Comparison of ENCODE assay signal across 11 mouse cellular contexts in genomic region chr11:53874706-53875105, GRCm38 (mm10). TPM values are rescaled to one million over a fixed set of nuclear protein-coding genes. Genes with fewer than 3 reads are reported as not detected.
DNase-seq lines count a peak whose midpoint lies in the region; ATAC-seq and TF ChIP-seq lines count a peak whose summit lies in the region.
"Had no signal": no experiment of that assay in that cellular context is flagged by ENCODE, and none has a peak within 500 bp of the region (broad histone marks: within the 10 kb centered on the region; RNA-seq: fewer than 3 reads in every experiment).

No protein-coding gene starts in this region.

- H3K9ac ChIP-seq in liver, postnatal 0 days (replicated peaks), result no peak overlapping the region
- H3K9ac ChIP-seq in hindbrain, embryonic 12.5 days, result no peak overlapping the region

- H3K36me3 ChIP-seq in liver, postnatal 0 days (replicated peaks; ENCODE audit: insufficient read depth, low read length), result peaks cover 5% of the 10 kb centered on the region
- H3K36me3 ChIP-seq in hindbrain, embryonic 12.5 days, result peaks cover 16% of the 10 kb centered on the region

- no peak overlapping the region for H3K27ac ChIP-seq in cerebellum, adult 2 months (ENCODE audit: insufficient read depth, low read length)
- no peak overlapping the region for H3K27ac ChIP-seq in liver, postnatal 0 days (ENCODE audit: low read depth)
- H3K27ac ChIP-seq in hindbrain, embryonic 12.5 days, result no peak overlapping the region
- H3K27ac ChIP-seq: heart, embryonic 10.5 days had no signal

- no peak for DNase-seq in cerebellum, adult 2 months
- no peak for DNase-seq in cerebellum, postnatal 36 days
- no peak for DNase-seq in liver, postnatal 0 days
- no peak for DNase-seq in liver
- DNase-seq in thymus, postnatal 25 days, result peak; percentile 58
- DNase-seq in embryo, embryonic 10 days (ENCODE audit: low spot score), result no peak
- DNase-seq: lung, postnatal 36 days had no signal

- TF ChIP-seq CTCF in cerebellum, adult 2 months (IDR thresholded peaks at IDR 0.05; ENCODE audit: borderline replicate concordance, insufficient read depth, low read depth, low read length), result peak; percentile 15; the same call in 1 of the 2 replicates
- TF ChIP-seq CTCF in liver, postnatal 0 days (IDR thresholded peaks at IDR 0.05; ENCODE audit: low read depth), result peak; percentile 53

- H3K4me3 ChIP-seq in cerebellum, adult 2 months (replicated peaks; ENCODE audit: insufficient read depth, low read depth, low read length), result no peak overlapping the region
- no peak overlapping the region for H3K4me3 ChIP-seq in liver, postnatal 0 days (ENCODE audit: low read depth, low read length)
- H3K4me3 ChIP-seq in hindbrain, embryonic 12.5 days, result no peak overlapping the region
- H3K4me3 ChIP-seq: heart, embryonic 10.5 days had no signal

- TF ChIP-seq EP300 in liver, postnatal 0 days (IDR thresholded peaks at IDR 0.05; ENCODE audit: low read depth), result no peak

- no peak overlapping the region for H3K4me2 ChIP-seq in liver, postnatal 0 days (ENCODE audit: low read depth, low read length)
- no peak overlapping the region for H3K4me2 ChIP-seq in hindbrain, embryonic 12.5 days (replicated peaks)

- ATAC-seq in liver, postnatal 0 days, result no peak
- peak; percentile 71 for ATAC-seq in granulocyte monocyte progenitor cell, adult 5-6 weeks (replicated peaks; ENCODE audit: poor library complexity, severe bottlenecking)
- no peak for ATAC-seq in hindbrain, embryonic 12.5 days (ENCODE audit: low FRiP score)

- no peak for TF ChIP-seq POLR2A in cerebellum, adult 2 months (IDR thresholded peaks at IDR 0.05; ENCODE audit: borderline replicate concordance, insufficient read depth, low read length)

- H3K9me3 ChIP-seq in liver, postnatal 0 days (ENCODE audit: low read length), result no peaks in the 10 kb centered on the region
- no peaks in the 10 kb centered on the region for H3K9me3 ChIP-seq in hindbrain, embryonic 12.5 days (replicated peaks)
- H3K9me3 ChIP-seq: G1E; heart, embryonic 10.5 days had no signal

- no peaks in the 10 kb centered on the region for H3K4me1 ChIP-seq in cerebellum, adult 2 months (ENCODE audit: control insufficient read depth, insufficient read depth, low read length)
- H3K4me1 ChIP-seq in liver, postnatal 0 days (ENCODE audit: insufficient read depth), result no peaks in the 10 kb centered on the region
- H3K4me1 ChIP-seq in hindbrain, embryonic 12.5 days, result no peaks in the 10 kb centered on the region
- H3K4me1 ChIP-seq: heart, embryonic 10.5 days had no signal

- no peaks in the 10 kb centered on the region for H3K27me3 ChIP-seq in cerebellum, adult 2 months (ENCODE audit: control insufficient read depth, insufficient read depth, low read length)
- H3K27me3 ChIP-seq in liver, postnatal 0 days (ENCODE audit: insufficient read depth, low read length), result no peaks in the 10 kb centered on the region
- H3K27me3 ChIP-seq in hindbrain, embryonic 12.5 days, result no peaks in the 10 kb centered on the region

- 76% methylated on average over 4 of the region's 4 CpGs for WGBS in cerebellum, adult 2 months
- WGBS in liver, postnatal 0 days (ENCODE audit: insufficient replicate concordance), result 80% methylated on average over 4 of the region's 4 CpGs
- 77% methylated on average over 4 of the region's 4 CpGs for WGBS in hindbrain, embryonic 12.5 days

RNA-seq across cellular contexts. Expression of gene Gm12216, which starts 15.7 kb away (rescaled TPM):
- 1.2 and 1.8 TPM in 2 replicates for polyA plus RNA-seq in cerebellum, adult 2 months (2012; rRNA removed)
- polyA plus RNA-seq in liver, postnatal 0 days (2015; fragmentation: Nextera tagmentation; extraction: Ambion mirVana), result 1.1 and 1.5 TPM in 2 replicates
- 5.6 and 6.5 TPM in 2 replicates for total RNA-seq in granulocyte monocyte progenitor cell, adult 5-6 weeks (2014; fragmentation: Nextera tagmentation)
- total RNA-seq in granulocyte monocyte progenitor cell, adult 5-6 weeks (2017), result 1.1 TPM in 1 of 2 replicates, not detected in the other
- polyA plus RNA-seq in hindbrain, embryonic 12.5 days (2016; fragmentation: Nextera tagmentation; extraction: Ambion mirVana), result 0.50 TPM in 1 of 2 replicates, not detected in the other
- polyA plus RNA-seq: G1E had no signal

RNA-seq across cellular contexts. Expression of gene Slc22a5, which starts 16.8 kb away (rescaled TPM):
- 15.7 and 16.5 TPM in 2 replicates for polyA plus RNA-seq in cerebellum, adult 2 months (2012; rRNA removed)
- polyA plus RNA-seq in liver, postnatal 0 days (2015; fragmentation: Nextera tagmentation; extraction: Ambion mirVana), result 6.8 and 7.2 TPM in 2 replicates
- total RNA-seq in granulocyte monocyte progenitor cell, adult 5-6 weeks (2014; fragmentation: Nextera tagmentation), result 10.2 and 10.3 TPM in 2 replicates
- 8.7 and 13.3 TPM in 2 replicates for total RNA-seq in granulocyte monocyte progenitor cell, adult 5-6 weeks (2017)
- polyA plus RNA-seq in hindbrain, embryonic 12.5 days (2016; fragmentation: Nextera tagmentation; extraction: Ambion mirVana), result 7.9 and 8.5 TPM in 2 replicates
